Mouse (Mus musculus): Measurements from ENCODE around the gene Slc38a7. TPM values are rescaled to one million over a fixed set of nuclear protein-coding genes. Genes with fewer than 3 reads are reported as not detected.
"Not testable (repeated sequence)": the region's sequence is repeated elsewhere in the genome, so short reads cannot be mapped to it uniquely, and the experiment has no call there.

Gene Slc38a7
- total and polyA plus RNA-seq, 2 experiments from 2014 or later, result 28.5 to 50.4 TPM

DNA sequence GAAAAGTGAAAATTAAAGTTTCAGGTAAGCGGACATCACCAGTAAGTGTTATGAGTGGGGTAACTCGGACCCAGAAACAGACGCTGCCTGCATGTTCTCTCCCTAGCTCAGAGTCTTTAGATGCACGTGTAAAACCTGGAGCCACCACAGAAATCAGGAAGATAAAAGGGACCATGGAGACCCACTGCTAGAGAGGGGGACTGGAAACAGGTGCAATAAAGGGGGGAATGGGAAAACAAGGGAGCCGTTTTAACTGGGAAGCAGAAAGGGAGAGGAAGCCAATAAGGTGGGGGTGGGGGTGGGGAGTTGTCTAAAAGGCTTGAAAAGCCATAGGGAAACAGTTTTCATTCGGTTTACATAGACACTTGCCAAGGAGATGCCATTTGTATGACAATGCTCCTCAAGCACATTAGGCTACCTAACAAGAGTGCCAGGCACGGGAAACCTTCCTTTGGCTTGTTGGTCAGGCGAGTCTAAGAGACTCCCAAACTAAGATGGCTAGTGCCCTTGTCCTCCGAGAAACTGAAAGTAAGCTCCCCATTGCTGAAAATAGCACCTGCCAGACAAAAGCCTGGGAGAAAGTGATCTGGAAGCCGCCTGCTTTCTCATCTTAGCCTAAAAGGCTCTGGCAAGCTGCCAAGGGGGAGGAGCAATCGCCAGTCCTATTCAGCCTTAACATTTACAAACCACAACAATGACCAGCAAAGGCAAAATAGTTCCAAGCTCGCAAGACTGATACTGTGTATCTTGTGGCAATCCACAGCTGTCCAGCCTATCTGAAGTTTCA, 25.0 kb upstream of the Slc38a7 start:
- no peaks in the 10 kb centered on the region for H3K9me3 ChIP-seq (ENCODE audit: low read length)
- H3K36me3 ChIP-seq (ENCODE audit: insufficient read depth), result peaks cover 27% of the 10 kb centered on the region
- H3K27me3 ChIP-seq (ENCODE audit: insufficient read depth, low read length), result no peaks in the 10 kb centered on the region
- DNase-seq (peak; percentile 67), ATAC-seq (peak; percentile 27; the same call in 1 of the 2 replicates)
- H3K9ac ChIP-seq, result peak overlapping the region; percentile 31; the same call in 1 of the 2 replicates
- H3K4me1 ChIP-seq (ENCODE audit: insufficient read depth), result no peaks in the 10 kb centered on the region
- peak overlapping the region; percentile 17; the same call in 1 of the 2 replicates for H3K4me3 ChIP-seq (ENCODE audit: low read depth, low read length)
- H3K4me2 ChIP-seq (ENCODE audit: low read depth), result peak overlapping the region; percentile 40
- WGBS, result 22% methylated on average over 12 of the region's 12 CpGs
- no peak overlapping the region for H3K27ac ChIP-seq (ENCODE audit: low read depth, low read length)
- no peak for TF ChIP-seq CTCF (IDR thresholded peaks at IDR 0.05; ENCODE audit: low read depth)

DNA sequence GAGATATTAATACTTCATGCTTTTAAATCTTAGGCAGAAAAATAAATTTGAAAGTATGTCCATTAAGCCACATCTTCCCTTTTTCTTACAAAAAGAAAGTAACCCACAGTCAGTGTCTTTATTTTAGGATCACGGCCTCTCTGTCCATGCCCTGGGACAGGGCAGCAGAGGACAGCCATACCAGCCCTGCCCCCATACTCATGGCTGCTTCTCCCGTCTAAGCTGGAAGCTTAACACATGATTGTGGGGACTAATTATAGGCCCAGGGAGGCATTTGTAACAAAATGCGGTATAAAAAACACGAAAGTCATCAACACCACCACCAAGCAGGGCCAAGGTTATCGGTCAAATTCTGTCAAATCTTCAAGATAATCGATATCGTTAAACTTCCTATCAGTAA, 21.9 kb upstream of the Slc38a7 start:
- WGBS, result 94% methylated on average over 7 of the region's 7 CpGs
- TF ChIP-seq CTCF (IDR thresholded peaks at IDR 0.05; ENCODE audit: low read depth), result no peak
- H3K27me3 ChIP-seq (ENCODE audit: insufficient read depth, low read length), result no peaks in the 10 kb centered on the region
- no peak overlapping the region for H3K9ac ChIP-seq
- no peaks in the 10 kb centered on the region for H3K9me3 ChIP-seq (ENCODE audit: low read length)
- H3K36me3 ChIP-seq (ENCODE audit: insufficient read depth), result peaks cover 54% of the 10 kb centered on the region
- no peak overlapping the region for H3K4me2 ChIP-seq (ENCODE audit: low read depth)
- DNase-seq (no peak), ATAC-seq (no peak)
- no peak overlapping the region for H3K27ac ChIP-seq (ENCODE audit: low read depth, low read length)
- H3K4me1 ChIP-seq (ENCODE audit: insufficient read depth), result no peaks in the 10 kb centered on the region
- H3K4me3 ChIP-seq (ENCODE audit: low read depth, low read length), result no peak overlapping the region

GRCm38 (mm10) chr8:95871690-95872089, 18.4 kb upstream of the Slc38a7 start:
- Histone ChIP-seq H3K4me2 (ENCODE audit: low read depth) (no peak overlapping the region), H3K4me1 (ENCODE audit: insufficient read depth) (no peaks in the 10 kb centered on the region), H3K36me3 (ENCODE audit: insufficient read depth) (peaks cover 80% of the 10 kb centered on the region), H3K27ac (ENCODE audit: low read depth, low read length) (no peak overlapping the region), H3K27me3 (ENCODE audit: insufficient read depth, low read length) (no peaks in the 10 kb centered on the region), H3K4me3 (ENCODE audit: low read depth, low read length) (no peak overlapping the region), H3K9me3 (ENCODE audit: low read length) (no peaks in the 10 kb centered on the region), H3K9ac (no peak overlapping the region)
- TF ChIP-seq CTCF (IDR thresholded peaks at IDR 0.05; ENCODE audit: low read depth), result no peak
- no peak for ATAC-seq
- DNase-seq, result no peak
- WGBS, result 93% methylated on average over 16 of the region's 16 CpGs

DNA sequence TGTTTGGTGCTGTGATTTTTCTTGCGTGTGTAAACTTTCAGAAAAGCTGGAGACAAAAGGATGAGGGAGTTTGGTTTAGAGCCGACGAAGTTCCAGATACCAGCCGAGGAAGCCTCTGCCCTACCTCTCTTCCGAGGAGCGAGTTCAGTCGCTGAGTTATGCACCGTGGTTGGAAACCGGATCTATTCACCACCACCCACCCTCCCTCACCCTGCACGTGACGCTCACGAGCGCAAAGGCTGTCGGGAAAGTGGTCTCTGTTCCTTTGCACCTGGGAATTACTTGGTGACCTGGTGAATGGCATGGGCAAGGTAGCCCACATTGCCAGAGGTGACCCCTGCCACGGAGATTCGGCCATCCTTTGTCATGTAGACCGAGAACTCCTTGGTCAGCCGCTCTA, 11.5 kb upstream of the Slc38a7 start:
- ATAC-seq; H3K9ac ChIP-seq; DNase-seq; H3K4me3 ChIP-seq (ENCODE audit: low read depth, low read length); H3K4me2 ChIP-seq (ENCODE audit: low read depth); H3K27ac ChIP-seq (ENCODE audit: low read depth, low read length); H3K4me1 ChIP-seq (ENCODE audit: insufficient read depth); H3K27me3 ChIP-seq (ENCODE audit: insufficient read depth, low read length); H3K9me3 ChIP-seq (ENCODE audit: low read length): not testable (repeated sequence)
- H3K36me3 ChIP-seq (ENCODE audit: insufficient read depth), result peaks cover 54% of the 10 kb centered on the region
- 97% methylated on average over 17 of the region's 18 CpGs for WGBS

DNA sequence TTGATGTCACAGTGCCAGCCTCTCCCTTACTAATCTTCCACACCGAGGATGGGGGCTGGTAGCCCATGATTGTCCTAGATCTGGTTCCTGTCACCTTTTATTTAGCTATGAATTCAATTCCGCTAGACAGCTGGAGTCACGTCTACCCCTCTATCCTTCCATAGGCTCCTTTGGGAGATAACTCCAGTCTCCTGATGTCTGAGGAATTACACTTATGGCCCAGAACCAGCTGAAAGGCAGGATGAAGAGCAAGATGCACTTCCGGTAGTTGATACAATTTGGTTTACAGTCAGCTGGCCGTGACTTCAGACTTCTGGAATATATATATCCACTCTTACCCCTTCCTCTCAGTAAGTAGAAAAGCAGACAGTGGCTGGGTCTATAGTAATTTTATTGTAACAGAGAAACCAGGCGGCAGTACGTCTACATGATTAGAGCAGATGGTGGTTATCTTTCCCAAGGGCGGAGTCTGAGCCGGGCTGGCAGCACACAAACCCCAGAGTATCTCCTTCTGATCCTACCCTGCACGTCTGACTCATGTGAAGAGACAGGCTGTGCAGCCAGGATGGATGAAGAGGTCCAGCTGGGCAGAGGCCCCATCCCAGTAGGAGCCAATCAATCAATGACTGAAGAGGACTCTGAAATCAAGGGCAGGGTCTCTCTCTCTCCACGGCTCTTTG, 10.6 kb upstream of the Slc38a7 start:
- not testable (repeated sequence) for H3K4me1 ChIP-seq (ENCODE audit: insufficient read depth); H3K9me3 ChIP-seq (ENCODE audit: low read length); DNase-seq; H3K4me2 ChIP-seq (ENCODE audit: low read depth); ATAC-seq; H3K4me3 ChIP-seq (ENCODE audit: low read depth, low read length); H3K27ac ChIP-seq (ENCODE audit: low read depth, low read length); H3K27me3 ChIP-seq (ENCODE audit: insufficient read depth, low read length); H3K9ac ChIP-seq
- 87% methylated on average over 10 of the region's 11 CpGs for WGBS
- H3K36me3 ChIP-seq (ENCODE audit: insufficient read depth), result peaks cover 46% of the 10 kb centered on the region

- TF ChIP-seq CTCF (IDR thresholded peaks at IDR 0.05; ENCODE audit: low read depth), result no peak
- H3K4me3 ChIP-seq (ENCODE audit: low read depth, low read length), result no peak overlapping the region
- no peaks in the 10 kb centered on the region for H3K27me3 ChIP-seq (ENCODE audit: insufficient read depth, low read length)
- H3K27ac ChIP-seq (ENCODE audit: low read depth, low read length), result no peak overlapping the region
- no peaks in the 10 kb centered on the region for H3K9me3 ChIP-seq (ENCODE audit: low read length)
- no peak overlapping the region for H3K9ac ChIP-seq
- ATAC-seq (no peak), DNase-seq (no peak)
- peaks cover 5% of the 10 kb centered on the region; the same call in 1 of the 2 replicates for H3K4me1 ChIP-seq (ENCODE audit: insufficient read depth)
- WGBS, result 87% methylated on average over 6 of the region's 6 CpGs
- H3K36me3 ChIP-seq (ENCODE audit: insufficient read depth), result no peaks in the 10 kb centered on the region
- H3K4me2 ChIP-seq (ENCODE audit: low read depth), result no peak overlapping the region
These were observed 835 bp upstream of the Slc38a7 start for GRCm38 (mm10) chr8:95854174-95854573.

GRCm38 (mm10) chr8:95852290-95852689, 1.0 kb downstream of the Slc38a7 start:
- Histone ChIP-seq H3K4me1 (ENCODE audit: insufficient read depth) (peaks cover 5% of the 10 kb centered on the region; the same call in 1 of the 2 replicates), H3K36me3 (ENCODE audit: insufficient read depth) (peaks cover 9% of the 10 kb centered on the region; the same call in 1 of the 2 replicates), H3K27me3 (ENCODE audit: insufficient read depth, low read length) (no peaks in the 10 kb centered on the region), H3K9ac (no peak overlapping the region), H3K27ac (ENCODE audit: low read depth, low read length) (no peak overlapping the region), H3K4me2 (ENCODE audit: low read depth) (peak overlapping the region; percentile 71), H3K9me3 (ENCODE audit: low read length) (no peaks in the 10 kb centered on the region), H3K4me3 (ENCODE audit: low read depth, low read length) (peak overlapping the region; percentile 54)
- no peak for ATAC-seq
- no peak for TF ChIP-seq CTCF (IDR thresholded peaks at IDR 0.05; ENCODE audit: low read depth)
- no peak for DNase-seq
- 89% methylated on average over 4 of the region's 4 CpGs for WGBS

All from forebrain, postnatal 0 days (tissue).